Mouse (Mus musculus) liver, embryonic 16.5 days (tissue): Measurements from ENCODE around the gene Ccdc22. TPM values are rescaled to one million over a fixed set of nuclear protein-coding genes. Genes with fewer than 3 reads are reported as not detected.

ENCODE experiments used
- ATAC-seq: fragments of 200-750 bp; cut with Nextera tagmentation; 2 replicates; pipeline ENCODE4 v1.8.0; 2017; ENCODE audit warnings: low read depth, mild to moderate bottlenecking, moderate number of reproducible peaks, moderate library complexity
- H3K27ac ChIP-seq: fragments of 300-500 bp; sonication (generic); 2 replicates; pipeline ENCODE4 v1.5.1; 2014; ENCODE audit warnings: mild to moderate bottlenecking, low read length
- H3K27me3 ChIP-seq: fragments of 300-500 bp; sonication (generic); 2 replicates; pipeline ENCODE4 v1.6.1; 2014; ENCODE audit warnings: low read depth, low read length, mixed read lengths; ENCODE audit not compliant: control insufficient read depth, insufficient read depth
- H3K36me3 ChIP-seq: fragments of 300-500 bp; sonication (generic); 2 replicates; pipeline ENCODE4 v1.6.1; 2014; ENCODE audit warnings: mild to moderate bottlenecking; ENCODE audit not compliant: control insufficient read depth, insufficient read depth
- H3K4me1 ChIP-seq: fragments of 300-500 bp; sonication (generic); 2 replicates; pipeline ENCODE4 v1.6.1; 2014; ENCODE audit warnings: low read depth, low read length, mixed read lengths; ENCODE audit not compliant: control insufficient read depth
- H3K4me2 ChIP-seq: fragments of 300-500 bp; sonication (generic); 2 replicates; pipeline ENCODE4 v1.6.1; 2014; ENCODE audit warnings: low read depth, low read length, mixed read lengths
- H3K4me3 ChIP-seq: fragments of 300-500 bp; sonication (generic); 2 replicates; pipeline ENCODE4 v1.5.1; 2014; ENCODE audit warnings: low read depth, mild to moderate bottlenecking, low read length
- H3K9ac ChIP-seq: fragments of 300-500 bp; sonication (generic); 2 replicates; pipeline ENCODE4 v1.6.1; 2014; ENCODE audit warnings: low read depth, low read length
- H3K9me3 ChIP-seq: fragments of 300-500 bp; sonication (generic); replicated peaks from 2 replicates; pipeline ENCODE4 v1.6.1; 2016; ENCODE audit warnings: low read length; ENCODE audit not compliant: control insufficient read depth
- WGBS: fragments of 180-500 bp; shearing (Covaris S2); extraction: QIAGEN DNeasy Blood & Tissue Kit; methylation state at CpG from one replicate; pipeline ENCODE4 v1.1.7; 2014; ENCODE audit not compliant: insufficient replicate concordance; 5-methylcytosine and 5-hydroxymethylcytosine counted together
- polyA plus RNA-seq: library from polyadenylated mRNA; unstranded; fragments of >200 nt; fragmentation: Nextera tagmentation; extraction: Ambion mirVana; gene quantifications from 2 replicates; pipeline ENCODE4 v1.2.1, GENCODE M21; 2015

Ccdc22 gene
- polyA plus RNA-seq, 1 experiment from 2014 or later = 17.6 TPM

- ATAC-seq = no peak
- H3K27me3 ChIP-seq = no peaks in the 10 kb centered on the region
- H3K36me3 ChIP-seq = no peaks in the 10 kb centered on the region
- H3K9me3 ChIP-seq = no peaks in the 10 kb centered on the region
- no peak overlapping the region for H3K4me3 ChIP-seq
- no peak overlapping the region for H3K27ac ChIP-seq
- WGBS = 32% methylated on average over 6 of the region's 6 CpGs
- no peak overlapping the region for H3K4me2 ChIP-seq
- no peak overlapping the region for H3K9ac ChIP-seq
- H3K4me1 ChIP-seq = no peaks in the 10 kb centered on the region; the same call in 1 of the 2 replicates
Measured at GRCm38 (mm10) chrX:7566352-7566751, 39.0 kb downstream of the Ccdc22 start.

GRCm38 (mm10) chrX:7563076-7563475 lies 42.2 kb downstream of the Ccdc22 start:
- no peaks in the 10 kb centered on the region for H3K9me3 ChIP-seq
- no peaks in the 10 kb centered on the region for H3K36me3 ChIP-seq
- 24% methylated on average over 2 of the region's 2 CpGs for WGBS
- no peak overlapping the region for H3K9ac ChIP-seq
- no peak overlapping the region for H3K4me3 ChIP-seq
- ATAC-seq = no peak
- H3K4me1 ChIP-seq = no peaks in the 10 kb centered on the region
- no peak overlapping the region for H3K27ac ChIP-seq
- no peaks in the 10 kb centered on the region for H3K27me3 ChIP-seq
- no peak overlapping the region for H3K4me2 ChIP-seq

DNA sequence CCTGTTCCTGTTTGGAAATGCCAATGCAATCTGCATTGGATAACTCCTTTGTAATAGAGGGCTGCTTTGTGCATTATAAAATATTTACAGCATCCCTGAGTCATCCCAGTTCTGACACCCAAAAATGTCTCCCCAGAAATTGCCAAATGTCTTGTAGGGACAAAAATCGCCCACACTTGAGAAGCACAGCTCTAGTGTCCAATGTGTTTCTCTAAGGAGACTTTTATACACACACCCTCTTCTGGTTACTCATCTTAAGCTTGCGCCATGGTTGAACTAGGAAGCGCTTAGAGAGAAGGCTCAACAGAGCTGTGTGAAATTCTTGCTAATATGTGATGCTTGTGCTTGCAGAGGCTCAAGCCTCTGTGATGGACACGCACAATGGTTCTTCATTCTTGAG lies 51.8 kb downstream of the Ccdc22 start:
- no peaks in the 10 kb centered on the region for H3K36me3 ChIP-seq
- no peaks in the 10 kb centered on the region for H3K9me3 ChIP-seq
- no peak overlapping the region for H3K9ac ChIP-seq
- no peaks in the 10 kb centered on the region for H3K4me1 ChIP-seq
- no peak overlapping the region for H3K4me2 ChIP-seq
- ATAC-seq = no peak
- H3K27me3 ChIP-seq = no peaks in the 10 kb centered on the region
- no peak overlapping the region for H3K4me3 ChIP-seq
- H3K27ac ChIP-seq = no peak overlapping the region
- WGBS = 70% methylated on average over 4 of the region's 4 CpGs

Other genes with a start within 250 kb of the Ccdc22 start
- gene Usp27x, start 229.7 kb downstream of the Ccdc22 start, polyA plus RNA-seq = 0.02 and 0.04 TPM in 2 replicates
- gene Foxp3, start 31.9 kb downstream of the Ccdc22 start, polyA plus RNA-seq = 0.09 TPM in 1 of 2 replicates, not detected in the other
- 0.21 and 0.24 TPM in 2 replicates for gene Ppp1r3f, start 31.2 kb downstream of the Ccdc22 start, polyA plus RNA-seq
- gene Cacna1f, start 1.6 kb upstream of the Ccdc22 start, polyA plus RNA-seq = 0.04 and 0.06 TPM in 2 replicates
- 0.25 and 0.32 TPM in 2 replicates for gene Syp, start 33.0 kb upstream of the Ccdc22 start, polyA plus RNA-seq
- gene Prickle3, start 51.7 kb upstream of the Ccdc22 start, polyA plus RNA-seq = 1.4 and 2.3 TPM in 2 replicates
- 24.8 and 29.2 TPM in 2 replicates for gene Plp2, start 65.9 kb upstream of the Ccdc22 start, polyA plus RNA-seq
- 0.12 TPM in 1 of 2 replicates, not detected in the other for gene Magix, start 75.7 kb upstream of the Ccdc22 start, polyA plus RNA-seq
- gene Gpkow, start 91.6 kb upstream of the Ccdc22 start, polyA plus RNA-seq = 13.4 and 14.0 TPM in 2 replicates
- gene Wdr45, start 108.8 kb upstream of the Ccdc22 start, polyA plus RNA-seq = 19.9 and 21.8 TPM in 2 replicates
- gene Gm45208, start 116.7 kb upstream of the Ccdc22 start, polyA plus RNA-seq = 0.27 and 0.51 TPM in 2 replicates
- gene Praf2, start 122.9 kb upstream of the Ccdc22 start, polyA plus RNA-seq = 5.2 and 6.0 TPM in 2 replicates
- gene Ccdc120, start 145.4 kb upstream of the Ccdc22 start, polyA plus RNA-seq = 1.6 and 1.9 TPM in 2 replicates
- 9.5 and 11.4 TPM in 2 replicates for gene Tfe3, start 157.0 kb upstream of the Ccdc22 start, polyA plus RNA-seq
- 27.7 and 28.9 TPM in 2 replicates for gene Gripap1, start 184.2 kb upstream of the Ccdc22 start, polyA plus RNA-seq
- 0.19 TPM in 2 replicates for gene Kcnd1, start 216.8 kb upstream of the Ccdc22 start, polyA plus RNA-seq
- 32.9 and 42.5 TPM in 2 replicates for gene Otud5, start 235.8 kb upstream of the Ccdc22 start, polyA plus RNA-seq